Mouse (Mus musculus) ovary, postnatal 10 days (tissue): Measurements from ENCODE around the gene Ankrd9.

Experiments used
- DNase-seq: peaks from one replicate; pipeline ENCODE4 v3.0.0; 2022; ENCODE audit warnings: low spot score

Ankrd9 gene

DNA sequence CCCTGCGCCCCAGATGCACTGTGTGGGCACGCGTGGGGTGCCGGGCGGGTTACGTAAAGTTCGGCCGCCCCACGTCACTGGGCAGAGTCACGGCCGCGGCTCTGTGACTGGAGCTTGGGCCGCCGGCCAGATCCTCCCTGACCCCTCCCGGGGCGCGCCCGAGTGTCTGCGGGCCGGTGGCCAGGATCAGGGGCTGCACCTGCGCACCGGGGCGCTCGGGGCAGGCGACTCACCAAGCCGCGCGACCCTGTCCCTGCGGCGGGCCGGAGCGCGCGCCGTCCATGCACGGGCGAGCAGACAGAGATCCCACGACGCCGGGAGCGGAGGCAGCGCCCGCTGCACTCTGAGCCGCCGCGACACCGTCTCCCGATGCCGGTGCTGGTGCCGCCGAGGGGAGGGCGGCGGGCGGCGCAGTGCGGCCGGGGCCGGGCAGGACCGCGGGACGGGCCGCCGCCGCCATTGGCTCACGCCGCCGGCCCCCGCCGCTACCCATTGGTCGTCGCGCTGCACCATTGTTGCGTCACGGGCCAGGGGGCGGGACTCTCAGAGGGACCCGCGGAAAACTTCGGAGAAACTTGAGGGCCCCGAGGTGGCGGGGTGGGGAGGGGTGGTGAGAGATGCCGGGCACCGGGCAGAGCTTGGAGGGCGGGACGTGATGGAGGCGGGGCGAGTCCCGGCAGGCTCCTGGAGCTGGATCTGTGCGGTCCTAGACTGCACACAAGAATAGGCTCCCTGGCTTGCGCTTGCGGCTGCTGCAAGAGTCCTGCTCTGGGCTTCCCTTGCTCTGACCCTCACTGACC lies at the start of gene Ankrd9:
Gene Ankrd9 (minus strand): TSS at position 434 of the 800 bp plus-strand sequence.
- peak; percentile 89 for DNase-seq

DNA sequence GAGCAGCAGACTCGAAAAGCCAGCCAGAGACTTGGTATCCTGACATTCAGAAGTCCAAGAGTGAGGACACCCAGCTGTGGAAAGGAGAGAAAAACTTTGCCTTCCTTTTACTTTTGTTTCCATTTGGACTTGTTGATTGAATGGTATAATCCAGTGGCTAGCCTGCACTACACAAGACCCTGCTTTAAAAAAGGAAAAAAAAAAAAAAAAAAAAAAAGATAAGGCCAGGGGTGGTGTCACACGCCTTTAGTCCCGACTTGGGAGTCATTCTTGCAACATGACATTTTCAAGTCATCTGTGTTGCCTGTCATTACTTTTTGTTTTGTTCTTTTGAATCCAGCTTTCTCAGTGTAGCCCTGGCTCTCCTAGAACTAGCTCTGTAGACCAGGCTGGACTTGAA lies 42.7 kb upstream of the Ankrd9 start:
- no peak for DNase-seq

DNA sequence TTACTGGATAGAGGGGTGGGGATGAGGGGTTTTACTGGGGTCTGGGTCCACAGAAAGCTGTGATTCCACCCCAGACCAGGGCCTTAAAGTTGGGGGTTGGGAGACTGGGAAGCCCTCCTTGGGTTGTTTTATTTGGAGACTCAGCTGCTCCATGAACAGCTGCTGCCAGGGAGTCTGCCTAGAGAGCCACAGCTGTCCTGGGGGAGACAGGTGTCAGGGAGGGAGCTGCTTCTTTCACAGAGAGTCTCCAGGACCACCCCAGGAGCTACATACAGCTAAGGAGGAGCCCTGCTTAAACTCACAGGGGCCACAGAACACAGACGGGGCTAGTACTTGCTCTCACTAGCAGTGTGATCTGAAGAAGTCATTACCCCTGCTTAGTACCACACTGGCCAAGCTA lies 42.3 kb upstream of the Ankrd9 start:
- no peak for DNase-seq

DNA sequence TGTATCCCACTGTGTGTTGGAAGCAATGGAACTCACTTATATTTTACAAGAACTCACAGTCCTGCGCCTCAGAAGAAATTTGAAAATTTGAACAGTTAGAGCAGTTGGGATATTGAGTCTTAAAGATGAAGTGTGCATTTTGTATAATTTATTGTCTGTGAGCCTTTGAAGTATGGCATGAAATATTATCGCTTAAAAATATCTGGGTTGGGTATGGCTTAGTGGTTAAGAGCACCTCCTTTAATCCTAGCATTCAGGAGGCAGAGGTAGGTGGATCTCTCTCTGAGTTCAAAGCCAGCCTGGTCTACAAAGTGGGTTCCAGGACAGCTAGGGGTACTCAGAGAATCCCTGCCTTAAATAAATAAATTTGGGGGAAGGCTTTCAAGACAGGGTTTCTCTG lies 40.2 kb upstream of the Ankrd9 start:
- no peak for DNase-seq

DNA sequence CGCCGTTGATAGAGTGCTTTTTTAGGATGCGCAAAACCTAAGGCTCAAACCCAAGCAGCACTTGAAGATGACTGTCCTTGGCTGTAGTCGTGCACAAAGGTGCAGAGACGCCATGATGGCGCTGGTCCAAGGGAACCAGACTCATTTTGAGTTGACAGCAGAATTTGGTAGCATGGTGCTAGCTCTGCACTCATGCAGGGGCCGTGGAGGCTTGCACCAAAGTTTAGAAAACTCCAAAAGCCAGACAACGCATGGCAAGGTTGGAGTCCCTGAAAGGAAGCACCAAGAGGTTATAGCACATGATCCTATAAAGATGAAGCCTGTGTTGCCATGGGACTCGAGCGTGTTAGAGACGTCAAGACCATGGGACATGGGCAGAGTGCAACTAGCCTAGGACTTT lies 39.2 kb upstream of the Ankrd9 start:
- DNase-seq = no peak

DNA sequence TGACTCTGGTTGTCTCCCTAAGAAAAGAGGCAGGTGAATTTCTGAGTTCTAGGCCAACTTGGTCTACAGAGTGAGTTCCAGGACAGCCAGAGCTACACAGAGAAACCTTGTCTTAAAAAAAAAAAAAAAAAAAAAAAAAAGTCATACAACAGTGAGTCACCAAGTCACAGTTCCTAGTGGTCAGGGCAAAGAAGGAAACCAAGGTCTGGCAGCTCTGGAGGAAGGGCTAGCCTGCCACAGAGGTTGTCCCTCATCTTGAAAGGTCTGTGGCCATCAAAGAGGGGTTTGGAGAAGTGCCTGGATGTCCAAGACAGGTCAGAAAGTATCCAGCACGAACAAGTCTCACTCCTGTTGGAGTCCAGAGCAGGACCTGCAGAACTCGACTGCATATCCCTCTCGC lies 38.0 kb upstream of the Ankrd9 start:
- DNase-seq = no peak

DNA sequence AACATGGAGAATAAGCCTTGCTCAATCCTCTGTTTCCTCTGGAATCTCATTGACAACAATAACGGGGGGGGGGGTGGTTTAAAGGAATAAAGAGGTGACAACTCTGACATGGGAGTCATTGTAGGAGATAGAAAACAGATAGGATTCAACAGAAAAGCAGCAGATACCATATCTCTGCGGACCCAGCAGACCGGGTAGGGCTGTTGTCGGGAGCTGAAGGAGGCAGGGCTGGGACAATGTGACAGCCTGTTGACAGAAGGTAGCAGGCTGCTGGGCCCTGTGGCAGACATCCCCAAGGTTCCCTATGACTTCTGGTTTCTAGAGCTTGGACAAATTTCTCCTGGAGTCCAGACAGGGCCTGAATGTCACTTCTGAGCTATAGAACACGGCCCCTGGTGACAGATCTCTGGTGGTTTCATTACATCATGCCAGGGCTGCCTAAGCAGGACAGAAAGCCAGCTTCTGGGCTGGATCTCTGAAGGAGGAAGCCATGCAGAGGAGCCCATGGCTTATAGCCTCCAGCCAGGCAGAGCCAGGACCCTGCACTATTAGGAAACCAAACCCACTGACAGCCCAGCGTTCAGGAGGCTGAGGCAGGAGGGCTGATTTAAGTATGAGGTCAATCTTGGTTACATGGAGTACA lies 30.9 kb upstream of the Ankrd9 start:
- no peak for DNase-seq

DNA sequence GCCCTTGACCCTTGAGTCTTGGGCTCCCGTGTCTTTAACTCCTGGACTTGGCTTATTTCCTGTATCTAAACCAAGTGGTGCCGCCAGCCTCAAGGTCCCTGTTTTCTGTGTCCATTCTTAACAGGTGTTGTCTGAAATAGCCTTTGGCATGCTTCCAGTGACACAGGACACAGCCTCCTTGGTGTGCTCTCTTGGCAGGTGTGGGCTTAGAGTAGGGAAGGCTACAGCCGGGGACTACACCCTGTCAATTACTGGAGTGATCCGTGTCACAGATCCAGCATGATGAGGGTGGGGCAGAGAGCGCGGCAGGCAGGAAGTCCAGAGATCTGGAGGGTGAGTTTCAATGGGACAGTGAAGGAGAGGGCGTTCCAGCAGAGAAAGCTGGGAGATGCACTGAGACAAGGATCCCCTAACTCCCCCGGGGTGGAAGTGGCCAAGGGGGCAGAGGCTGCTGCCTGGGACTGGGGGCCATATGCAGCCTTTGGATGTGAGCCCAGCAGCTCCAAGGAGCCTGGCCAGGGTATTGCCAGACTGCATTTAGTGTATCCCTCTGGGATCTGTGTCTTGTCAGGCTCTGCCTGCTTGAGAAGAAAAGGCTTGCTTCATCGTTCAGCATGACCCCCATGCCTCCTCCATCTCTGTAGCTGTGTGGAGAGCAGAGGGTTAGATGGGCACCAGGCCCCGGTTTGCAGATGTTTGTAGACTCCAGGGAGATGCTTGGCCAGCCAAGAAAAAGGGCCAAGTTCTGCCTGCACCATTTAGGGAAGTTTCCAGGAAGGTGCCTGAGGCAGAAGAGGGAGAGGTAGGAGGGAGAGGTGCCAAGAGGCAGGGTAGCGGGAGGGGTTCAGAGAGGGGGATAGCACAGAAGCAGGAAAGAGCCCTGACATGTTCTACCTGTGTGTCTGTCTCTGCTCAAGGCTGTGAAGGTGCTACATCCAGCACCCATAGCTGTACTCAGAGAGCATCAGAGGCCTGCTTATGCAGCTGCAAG lies 30.0 kb upstream of the Ankrd9 start:
- no peak for DNase-seq

DNA sequence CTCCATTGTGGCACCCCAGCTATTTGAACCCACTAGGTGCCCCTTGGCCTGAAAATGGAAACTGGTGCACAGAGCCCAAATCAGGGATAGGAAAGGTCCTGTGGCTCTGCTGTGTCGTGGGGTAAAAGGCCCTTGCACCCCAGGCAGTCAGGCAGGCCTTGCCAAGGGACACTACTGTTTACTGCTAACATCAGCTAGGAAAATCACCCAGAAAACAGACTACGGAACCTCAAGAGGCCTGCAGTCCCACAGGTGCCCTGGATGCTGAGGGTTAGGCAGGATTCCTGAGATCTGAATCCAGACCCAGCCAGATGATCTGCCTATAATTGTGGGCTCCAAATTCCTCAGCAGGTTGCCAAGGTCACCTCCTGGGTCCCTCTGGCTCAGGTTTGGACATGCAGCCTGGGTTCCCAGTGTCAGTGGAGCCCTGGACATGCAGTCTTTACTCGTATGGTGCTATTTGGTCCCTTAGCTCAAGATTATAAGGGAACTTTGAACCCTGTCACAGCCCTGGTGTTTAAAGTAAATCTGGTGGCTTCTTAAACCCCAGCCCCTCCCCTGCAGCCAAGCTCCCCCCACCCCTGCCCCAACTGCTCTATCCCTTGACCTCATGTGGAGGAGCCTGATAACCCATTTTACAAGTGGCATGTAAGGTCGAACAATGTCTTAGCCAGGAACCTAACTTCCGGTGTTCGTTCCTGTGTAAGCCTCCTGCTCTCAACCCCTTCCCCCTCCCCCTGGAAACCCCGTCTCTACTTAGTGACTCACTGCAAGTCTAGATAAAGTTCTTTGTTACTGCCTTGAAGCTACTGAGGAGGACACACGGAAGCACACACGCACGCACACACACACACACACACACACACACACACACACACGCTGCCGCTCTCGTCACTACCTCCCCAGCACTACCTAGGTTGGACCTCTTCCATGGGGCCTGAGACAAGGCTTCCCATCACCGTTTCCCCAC lies 28.6 kb upstream of the Ankrd9 start:
- no peak for DNase-seq

DNA sequence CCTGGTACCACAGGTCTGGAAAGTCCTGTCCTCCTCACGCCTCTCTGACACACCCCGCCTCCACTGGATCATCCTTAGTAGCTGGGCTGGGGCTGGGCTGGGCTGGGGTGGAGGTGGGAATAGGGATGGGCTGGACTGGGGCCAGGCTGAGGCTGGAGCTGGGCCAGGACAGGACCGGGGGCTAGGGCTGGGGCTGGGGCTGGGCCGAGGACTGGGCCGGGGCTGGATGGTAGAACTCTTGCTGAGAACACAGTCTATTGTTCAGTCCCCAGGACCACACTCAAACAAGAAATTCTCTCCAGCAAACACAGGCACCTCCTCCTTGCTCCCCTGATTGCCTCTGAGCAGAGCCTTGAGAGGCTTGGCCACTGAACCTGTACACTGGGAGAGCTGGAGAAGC lies 27.5 kb upstream of the Ankrd9 start:
- no peak for DNase-seq

DNA sequence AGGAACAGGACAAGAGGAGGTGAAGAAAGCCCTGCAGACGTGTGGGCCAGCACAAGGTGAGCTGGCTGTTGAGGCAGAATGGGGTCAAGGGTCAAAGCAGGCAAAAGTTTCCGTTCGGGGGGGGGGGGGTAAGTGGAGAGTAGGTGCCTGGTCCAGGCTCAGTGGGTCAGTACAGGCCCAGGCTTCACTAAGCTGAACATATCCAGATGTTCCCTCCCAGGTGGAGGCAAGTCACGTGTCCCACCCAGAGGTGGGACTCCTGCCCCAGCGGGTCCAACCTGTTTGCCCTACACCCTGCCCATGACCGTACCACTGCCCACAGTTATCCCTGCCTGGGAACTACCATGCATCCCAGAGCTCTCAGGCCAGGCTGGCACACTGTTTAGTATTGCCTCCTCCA lies 27.0 kb upstream of the Ankrd9 start:
- DNase-seq = no peak

DNA sequence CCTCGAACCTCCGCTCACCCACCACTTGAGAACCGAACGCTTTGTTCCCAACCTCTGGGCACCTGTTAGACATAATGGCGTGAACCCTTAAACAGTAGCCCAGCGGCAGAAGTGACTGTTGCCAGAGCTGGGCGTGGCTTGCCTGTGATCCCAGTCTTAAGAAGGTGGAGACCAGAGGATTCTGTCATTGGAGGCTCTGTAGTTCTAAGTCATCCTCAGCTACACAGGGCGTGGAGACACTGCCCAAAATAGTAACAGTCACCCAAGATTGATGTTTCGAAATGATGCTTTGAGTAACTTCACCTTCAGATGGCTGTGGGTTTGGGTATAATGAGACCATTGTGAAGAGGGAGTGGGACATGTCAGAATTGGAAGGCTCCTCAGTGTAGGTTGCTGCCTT lies 25.3 kb upstream of the Ankrd9 start:
- DNase-seq = no peak

DNA sequence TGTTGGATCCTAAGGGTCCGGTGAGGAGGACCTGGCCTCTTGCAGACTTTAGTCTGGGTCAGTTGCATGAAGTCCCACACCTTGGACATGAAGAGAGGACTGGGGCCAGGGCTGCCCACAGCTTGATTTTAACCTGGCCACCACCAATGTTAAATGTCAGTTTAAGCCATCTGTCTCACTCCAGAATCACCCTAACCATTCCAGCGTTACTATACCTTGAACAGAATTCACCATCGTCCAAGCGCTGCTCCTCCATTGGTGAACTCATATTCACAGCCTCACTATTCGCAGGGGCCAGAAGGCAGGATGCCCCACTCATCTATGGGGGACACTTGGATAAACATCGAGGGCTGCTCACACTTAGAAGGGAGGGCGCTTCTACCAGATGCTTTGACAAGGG lies 22.1 kb upstream of the Ankrd9 start:
- DNase-seq = no peak

DNA sequence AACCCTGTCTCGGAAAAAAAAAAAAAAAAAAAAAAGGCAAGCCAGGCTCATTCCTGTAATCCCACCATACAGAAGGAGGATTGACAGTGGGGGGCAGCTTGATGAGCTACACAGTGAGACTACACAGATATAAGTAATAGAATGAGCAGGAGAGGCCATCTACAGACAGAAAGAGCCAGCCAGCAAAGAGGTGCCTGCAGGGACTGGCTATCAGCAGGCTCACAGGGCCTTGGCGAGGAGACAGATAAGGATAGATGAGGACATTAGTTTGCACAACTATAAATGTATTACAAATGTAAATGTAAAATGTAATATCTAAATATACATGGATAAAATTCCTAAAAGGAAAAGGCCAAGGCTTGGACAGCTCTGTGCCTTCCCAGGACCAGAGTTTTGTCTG lies 21.0 kb upstream of the Ankrd9 start:
- DNase-seq = no peak

DNA sequence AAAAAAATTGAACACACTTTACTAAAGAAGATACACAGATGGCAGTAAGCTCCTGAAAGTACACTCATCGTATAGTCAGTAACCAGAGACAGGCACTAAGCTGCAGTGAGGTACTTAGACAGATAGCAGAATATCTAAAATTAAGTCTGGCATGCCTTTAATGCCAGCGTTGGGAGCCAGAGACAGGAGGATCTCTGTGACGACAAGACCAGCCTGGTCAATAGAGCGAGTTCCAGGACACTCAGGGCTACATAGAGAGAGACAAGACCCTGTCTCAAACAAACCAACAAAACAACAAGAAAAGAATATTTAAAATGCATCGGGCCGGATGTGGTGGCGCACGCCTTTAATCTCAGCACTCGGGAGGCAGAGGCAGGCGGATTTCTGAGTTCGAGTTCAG lies 19.3 kb upstream of the Ankrd9 start:
- DNase-seq = no peak

DNA sequence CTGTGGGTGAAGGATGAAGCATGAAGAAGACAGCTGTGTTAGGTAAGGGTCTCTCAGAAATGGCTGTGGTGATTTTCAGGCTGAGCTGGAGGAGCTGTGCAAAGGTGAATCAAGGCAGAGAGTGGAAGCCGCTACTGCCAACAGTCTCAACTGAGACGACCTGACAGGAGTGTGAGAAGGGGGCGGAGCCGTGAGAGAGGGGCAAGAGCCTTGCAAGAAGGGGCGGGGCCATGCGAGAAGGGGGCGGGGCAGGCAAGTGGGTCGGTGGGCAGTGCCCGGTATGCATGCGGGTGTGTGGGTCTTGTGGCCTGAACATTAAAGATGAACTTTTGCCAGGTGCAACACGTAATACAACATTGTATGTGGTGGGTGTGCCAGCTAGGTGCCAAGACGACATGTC lies 15.8 kb upstream of the Ankrd9 start:
- no peak for DNase-seq

DNA sequence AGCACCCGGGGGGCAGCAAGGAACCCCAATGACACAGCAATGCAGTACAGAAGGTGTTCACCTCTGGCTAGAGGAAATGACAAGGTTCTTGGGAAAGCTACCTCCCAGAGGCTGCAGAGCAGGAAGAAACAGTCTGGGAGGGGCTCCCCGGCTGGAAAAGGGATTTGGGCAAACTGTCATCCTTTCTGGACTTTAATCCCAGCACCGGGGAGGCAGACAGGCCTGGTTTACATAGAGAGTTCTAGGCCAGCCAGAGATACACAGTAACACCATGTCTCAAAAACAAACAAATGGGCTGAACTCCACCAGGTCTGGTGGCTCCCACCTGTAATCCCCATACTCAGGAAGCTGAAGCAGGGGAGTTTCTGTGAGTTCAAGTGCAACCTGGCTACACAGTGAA lies 14.4 kb upstream of the Ankrd9 start:
- DNase-seq = no peak

DNA sequence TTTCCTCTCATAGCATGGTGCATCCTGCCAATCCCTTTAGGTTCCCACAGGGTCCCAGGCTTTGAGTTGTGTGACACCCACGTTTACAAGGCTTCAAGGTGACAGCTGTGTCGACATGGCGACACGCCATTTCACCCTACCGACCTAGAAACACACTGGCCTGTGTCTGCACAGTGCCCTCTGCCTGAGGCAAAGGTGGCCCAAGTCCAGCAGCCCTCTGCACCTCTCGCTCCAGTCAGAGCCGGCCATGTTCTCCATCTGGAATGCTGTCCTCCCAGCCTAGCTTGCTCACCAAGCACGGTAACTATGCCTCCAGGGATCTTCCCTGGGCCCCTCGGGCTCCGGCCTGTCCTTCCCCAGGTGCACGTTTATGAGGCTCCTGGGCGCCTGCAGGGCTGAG lies 13.9 kb upstream of the Ankrd9 start:
- DNase-seq = no peak

DNA sequence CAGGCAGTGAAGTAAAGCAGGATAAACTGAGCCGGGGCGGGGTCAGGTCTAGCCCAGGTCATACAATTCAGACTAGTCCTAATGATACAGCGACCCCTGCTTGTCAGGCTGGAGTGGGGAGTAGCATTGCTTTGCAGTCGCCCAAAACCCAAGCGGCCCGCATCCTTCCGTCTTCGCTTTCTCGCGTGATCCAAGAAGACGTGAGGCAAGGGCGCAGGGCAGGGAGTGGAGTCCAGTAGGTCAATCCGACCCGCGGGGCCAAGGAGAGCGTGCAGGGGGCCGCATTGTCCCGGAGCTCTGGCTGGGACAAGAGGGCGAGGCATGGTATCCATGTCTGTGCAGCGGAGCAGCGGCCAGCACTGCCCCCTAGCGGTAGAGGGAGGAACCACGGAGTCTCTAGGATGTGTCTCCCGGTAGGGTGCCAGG lies 13.3 kb upstream of the Ankrd9 start:
- peak; percentile 88 for DNase-seq

DNA sequence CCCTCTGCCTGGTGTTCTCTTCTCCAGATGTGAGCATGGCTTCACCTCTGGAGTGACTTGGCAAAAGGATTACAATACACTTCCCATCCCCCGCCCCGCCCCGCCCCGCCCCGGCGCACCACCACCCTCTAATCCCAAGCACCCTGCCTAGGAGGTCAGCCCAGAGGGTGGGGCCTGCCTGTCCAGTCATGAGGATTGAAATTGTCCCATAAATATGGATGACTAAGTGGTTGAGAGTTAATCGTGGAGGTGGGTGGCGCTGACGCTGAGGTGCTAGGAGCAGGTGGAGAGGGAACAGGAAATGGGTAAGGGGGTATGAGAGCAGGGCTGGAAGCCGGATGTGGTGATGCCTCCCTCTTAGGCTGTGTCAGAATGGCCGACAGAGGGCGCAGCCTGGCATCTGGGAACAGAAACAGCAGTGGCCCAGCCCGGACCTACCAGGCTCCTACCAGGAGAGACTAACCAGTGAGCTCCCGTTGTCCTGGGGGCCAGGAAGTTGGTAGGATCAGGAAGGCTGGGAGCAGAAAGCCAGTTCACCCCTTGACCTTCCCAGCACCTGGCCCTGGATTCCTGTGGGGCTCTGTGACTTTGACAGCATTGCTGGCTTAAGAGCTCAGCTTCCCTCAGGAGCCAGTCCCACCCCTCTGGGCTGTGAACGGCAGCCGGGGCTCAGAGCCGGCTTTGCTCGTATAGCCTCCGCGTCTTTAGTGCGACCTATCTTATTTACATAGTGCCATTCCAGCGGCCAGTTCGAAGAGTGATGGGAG lies 12.7 kb upstream of the Ankrd9 start:
- DNase-seq = no peak

DNA sequence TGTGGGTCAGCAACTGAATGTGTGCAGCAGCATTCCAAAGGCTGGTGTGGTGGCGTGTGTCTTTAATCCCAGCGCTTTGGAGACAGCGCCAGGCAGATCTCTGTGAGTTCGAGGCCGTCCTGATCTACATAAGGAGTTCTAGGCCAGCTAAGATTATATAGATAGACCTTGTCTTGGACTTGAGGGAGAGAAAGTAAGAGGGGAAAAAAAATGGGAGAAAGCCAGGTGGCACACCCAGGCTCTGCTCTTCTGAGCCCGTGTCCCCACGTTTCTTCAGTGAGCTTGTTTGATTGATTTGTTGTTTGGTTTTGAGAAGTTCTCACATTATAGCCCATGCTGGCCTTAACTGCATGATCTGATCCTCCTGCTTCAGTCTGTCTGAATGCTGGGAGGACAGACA lies 11.7 kb upstream of the Ankrd9 start:
- no peak for DNase-seq
